Mouse (Mus musculus) T-helper 2 cell (primary cell): Measurements from ENCODE around the gene Stk39.

Experiments
- in situ Hi-C: fragments of 300-600 bp; cut with MboI, MseI; formaldehyde crosslinking; loops from one replicate; pipeline ENCODE4 v1.15.1; 2025; ENCODE audit warnings: high pct_unique_total_duplicates

The Stk39 gene

DNA sequence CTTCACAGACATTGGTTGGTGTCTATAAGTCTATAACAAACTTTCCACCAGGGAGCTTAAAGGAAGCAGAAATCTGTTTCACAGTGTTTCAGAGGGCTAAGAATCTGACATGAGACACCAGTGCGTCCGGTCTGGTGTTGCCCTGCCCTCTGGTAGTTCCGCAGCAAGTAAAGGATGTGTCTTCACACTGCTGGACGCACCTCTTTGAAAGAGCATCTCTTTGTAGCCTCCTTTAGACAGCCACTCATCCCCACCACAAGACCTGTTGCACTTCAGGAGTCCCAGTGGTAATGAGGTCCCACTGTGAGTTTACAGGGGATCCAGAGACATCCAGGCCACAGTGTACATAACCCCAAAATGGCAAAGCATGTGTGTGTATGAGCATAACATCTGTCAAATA, 88.1 kb downstream of the Stk39 start:
- in situ Hi-C loops, result no loop called here

DNA sequence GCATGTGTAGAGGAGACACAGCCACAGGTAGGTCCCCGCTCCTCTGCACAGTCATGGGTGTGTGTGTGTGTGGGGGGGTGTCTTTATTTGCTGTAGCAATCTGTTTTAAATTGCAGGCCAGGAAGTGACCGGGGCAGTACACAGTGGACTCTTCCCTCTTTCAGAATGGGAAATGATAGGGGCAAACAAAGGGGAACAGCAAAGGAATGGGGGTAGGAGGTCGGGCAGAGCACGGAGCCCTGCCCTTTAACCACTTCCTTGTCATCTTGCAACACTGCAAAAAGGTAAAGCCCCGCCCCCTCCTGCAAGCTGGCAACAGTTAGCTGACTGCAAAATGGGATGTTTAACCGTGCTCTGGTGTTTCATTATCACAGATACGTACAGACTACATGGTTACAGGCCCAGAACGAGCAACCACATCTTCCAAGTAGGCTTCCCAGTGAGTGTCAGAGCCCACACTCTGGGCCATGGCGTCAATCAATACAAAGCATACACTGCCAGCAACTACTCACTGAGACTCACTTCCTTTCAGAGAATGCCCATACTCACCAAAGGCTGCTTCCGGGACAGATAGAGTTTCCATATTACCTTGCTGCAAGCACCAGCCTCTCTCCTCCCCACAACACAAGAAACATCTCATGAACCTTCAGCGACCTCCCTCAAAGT, 89.5 kb downstream of the Stk39 start:
- in situ Hi-C loops, result no loop called here

DNA sequence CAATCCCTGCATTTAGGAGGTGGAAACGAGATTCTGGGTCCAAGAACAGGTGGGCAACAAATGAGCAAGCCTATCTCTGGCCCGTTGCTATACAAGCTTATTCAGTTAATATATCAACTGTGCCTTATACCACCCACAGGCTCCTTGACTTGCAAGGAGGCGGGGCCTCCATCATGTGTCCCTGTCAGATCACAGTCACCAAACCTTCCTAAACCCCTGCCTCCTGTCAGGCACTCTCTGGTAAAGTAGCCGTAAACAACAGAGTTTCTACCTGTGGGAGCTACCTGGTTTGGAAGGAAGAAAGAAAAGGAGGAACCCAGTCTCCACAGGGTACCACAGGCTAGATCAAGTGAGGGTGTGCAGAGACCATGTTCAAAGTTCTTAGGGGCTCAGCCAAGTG, 90.2 kb downstream of the Stk39 start:
- in situ Hi-C loops, result no loop called here

DNA sequence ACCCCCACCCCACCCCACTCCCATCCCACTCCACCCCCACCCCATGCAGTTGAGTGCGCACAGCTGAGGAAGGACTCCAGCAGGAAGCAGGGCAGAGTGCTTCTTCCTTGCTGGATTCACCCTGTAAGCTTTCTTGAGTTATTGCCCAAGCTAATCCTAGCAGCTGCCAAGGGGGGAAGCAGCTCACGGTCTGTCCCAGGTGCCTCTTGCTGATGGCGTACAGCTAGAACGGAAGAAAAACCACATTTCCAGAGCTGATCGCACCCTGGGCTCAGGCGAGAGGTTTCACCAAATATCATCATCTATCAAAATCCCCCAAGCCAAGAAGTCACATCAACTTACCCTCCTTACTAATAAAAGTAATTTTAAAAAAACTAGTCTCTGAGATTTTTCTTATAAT, 90.9 kb downstream of the Stk39 start:
- in situ Hi-C loops, result no loop called here

DNA sequence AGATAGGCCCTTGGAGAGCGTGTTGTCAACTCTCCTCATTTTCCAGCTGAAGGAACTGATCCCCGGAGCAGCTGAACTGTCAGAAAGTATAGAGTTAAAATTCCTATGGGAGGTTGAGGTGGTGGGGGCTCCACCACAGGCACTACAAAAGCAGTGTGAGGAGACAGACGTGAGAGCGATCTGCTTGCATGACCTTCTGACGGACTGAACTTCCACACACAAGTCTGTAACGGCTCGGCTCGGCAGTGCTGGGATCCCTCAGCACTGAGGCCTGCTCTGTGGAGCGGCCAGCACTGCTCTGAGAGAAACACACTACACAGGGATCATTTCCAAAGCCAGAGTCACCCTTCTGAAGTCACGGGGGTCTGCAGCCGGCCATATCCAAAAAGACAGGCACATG, 92.4 kb downstream of the Stk39 start:
- in situ Hi-C loops, result no loop called here

DNA sequence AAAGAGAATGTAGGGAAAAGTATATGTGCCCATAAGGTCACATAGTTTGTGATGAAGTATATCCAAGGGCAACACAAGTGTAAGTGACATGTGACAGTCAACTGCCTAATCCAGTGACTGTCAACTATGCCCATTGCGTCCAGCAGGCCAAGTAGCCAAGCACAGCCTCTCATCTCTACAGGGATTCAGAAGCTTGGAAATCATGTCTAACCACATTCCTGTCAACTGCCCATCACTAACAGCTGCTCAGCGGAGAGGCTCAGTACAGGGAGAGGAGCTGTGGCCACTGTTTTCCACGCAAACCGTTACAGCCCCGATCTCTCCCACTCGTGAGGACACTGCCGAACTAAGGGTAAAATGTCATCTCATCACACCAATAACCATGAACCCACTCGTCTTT, 93.7 kb downstream of the Stk39 start:
- in situ Hi-C loops, result no loop called here

DNA sequence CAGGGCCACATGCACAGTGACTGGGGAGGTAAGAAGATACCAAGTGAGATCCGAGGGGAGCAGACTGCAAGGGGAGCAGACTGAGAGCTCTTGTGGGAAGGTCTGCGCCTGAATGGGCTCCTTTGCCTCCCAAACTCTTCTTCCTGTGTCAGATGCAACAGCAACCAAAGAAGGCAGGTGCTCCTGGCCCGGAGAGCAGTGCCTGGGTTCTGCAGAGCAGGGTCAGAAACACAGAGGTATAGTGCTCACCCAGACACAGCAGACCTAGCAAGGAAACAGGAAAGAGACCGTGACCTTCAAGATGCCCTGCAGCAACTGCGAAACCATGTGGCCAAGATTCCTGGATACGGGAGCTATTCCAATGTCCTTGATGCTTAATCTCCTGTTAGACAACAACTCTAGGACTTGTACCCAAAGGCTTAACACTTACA, 94.8 kb downstream of the Stk39 start:
- in situ Hi-C loops, result no loop called here

DNA sequence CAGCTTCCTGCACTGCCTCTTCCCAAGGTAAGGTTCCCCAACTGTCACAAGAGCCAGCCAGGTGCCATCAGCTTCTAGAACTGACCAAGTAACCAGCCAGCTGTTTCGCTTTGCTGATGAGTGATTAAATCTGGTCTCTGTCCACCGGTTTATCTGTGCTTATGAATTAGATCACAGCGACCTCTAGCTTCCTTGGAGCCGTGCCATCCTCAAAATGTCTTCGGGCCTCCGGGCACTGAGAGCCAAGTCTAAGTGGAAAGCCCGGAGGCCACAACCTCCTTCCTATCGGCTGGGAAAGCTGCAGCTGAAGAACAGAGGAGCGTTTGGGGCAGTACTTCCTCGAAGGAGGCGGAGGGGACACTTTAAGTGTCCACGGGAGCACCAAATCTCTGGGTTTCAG, 95.4 kb downstream of the Stk39 start:
- in situ Hi-C loops, result no loop called here

DNA sequence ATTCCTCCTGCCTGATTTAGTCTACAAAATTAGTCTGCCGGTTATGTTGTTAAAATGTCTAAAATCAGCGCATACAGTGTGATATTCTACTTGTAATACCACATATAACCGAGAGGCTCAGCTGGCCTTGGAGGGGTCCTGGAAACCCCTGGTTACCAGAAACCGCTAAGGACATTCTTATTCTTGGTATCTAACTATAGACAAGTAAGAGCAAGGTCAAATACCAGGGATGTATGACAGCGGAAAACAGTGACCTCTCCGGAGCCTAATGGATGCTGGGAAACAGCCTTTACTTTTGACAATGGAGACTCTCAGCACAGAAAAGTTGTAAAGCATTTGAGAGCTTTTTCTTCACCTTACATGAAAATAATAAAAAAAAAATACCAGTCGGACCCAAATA, 97.9 kb downstream of the Stk39 start:
- in situ Hi-C loops, result no loop called here

DNA sequence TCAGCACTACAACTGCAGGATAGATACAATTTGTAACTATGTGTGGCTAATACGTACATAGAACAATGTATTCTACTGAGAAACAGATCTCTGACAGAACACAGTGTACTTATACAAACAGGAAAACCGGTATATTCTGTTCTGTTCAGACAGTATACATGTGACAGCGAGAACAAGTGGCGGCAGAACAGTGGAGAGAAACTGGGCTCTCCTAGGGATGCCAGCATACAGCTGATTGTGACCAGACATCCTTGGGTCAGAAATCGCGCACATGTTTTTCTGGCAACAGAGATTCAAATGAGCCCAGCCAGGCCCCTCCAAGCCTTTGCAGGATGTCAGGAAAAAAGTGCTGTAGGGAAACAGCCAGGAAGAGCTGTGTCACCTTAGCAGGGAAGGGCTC, 100.2 kb downstream of the Stk39 start:
- in situ Hi-C loops, result no loop called here

DNA sequence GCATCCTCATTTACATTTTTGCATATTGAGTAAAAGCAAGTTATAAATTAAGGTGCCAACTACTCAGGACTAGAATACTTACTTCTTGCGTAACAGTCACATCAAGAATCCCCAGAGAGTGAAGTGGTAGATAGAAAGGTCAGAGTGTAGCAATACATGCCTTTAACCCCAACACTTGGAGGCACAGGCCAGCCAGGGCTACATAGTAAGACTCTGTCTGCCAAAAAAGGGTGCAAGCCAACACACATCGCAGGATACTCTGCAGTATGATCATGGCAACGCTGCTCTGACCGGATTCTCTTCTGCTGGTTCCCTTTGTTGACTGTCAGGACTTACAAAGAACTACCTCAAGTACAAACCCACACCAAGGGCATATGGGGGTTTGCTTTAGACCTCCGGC, 101.7 kb downstream of the Stk39 start:
- in situ Hi-C loops, result no loop called here

DNA sequence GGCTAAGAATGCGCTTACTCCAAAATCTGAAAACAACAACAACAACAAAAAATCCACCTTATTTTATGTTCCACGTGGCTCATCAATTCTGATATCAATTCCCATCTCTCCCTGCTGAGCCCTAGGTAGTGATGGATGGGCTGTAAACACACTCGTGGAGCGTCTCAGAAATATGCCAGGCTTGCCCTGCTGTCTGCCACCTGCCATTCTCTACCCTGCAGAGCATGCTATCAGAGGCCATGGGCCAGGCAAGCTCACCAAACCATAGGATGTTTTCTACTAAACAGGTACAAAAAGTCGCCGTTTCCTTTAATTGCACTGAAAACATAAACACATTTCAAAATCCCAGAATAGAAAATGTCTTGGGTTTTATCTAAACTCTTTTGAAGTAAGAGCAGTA, 103.0 kb downstream of the Stk39 start:
- in situ Hi-C loops, result loop anchor here (10.0 kb wide), 1 partner anchor 714 kb away; no protein-coding TSS in a partner anchor

DNA sequence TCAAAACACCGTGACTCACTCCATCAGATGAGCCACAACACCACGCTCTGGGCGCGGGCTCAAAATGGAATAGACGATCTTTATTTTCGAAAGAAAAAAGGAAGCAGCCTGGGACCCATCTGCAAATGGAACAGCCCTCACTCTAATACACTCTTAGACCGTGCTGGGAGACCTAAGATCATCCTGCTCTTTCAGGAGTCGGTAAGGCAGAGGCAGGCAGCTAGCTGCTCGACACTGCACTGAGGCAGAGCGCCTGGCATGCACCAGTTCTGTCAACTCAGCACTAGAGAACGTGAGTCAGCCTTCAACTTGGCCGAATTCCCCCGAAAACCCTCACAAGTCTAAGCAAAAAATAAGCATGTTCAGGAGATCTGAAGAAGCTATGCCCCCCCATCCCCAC, 104.1 kb downstream of the Stk39 start:
- in situ Hi-C loops, result loop anchor here (10.0 kb wide), 1 partner anchor 713 kb away; no protein-coding TSS in a partner anchor

DNA sequence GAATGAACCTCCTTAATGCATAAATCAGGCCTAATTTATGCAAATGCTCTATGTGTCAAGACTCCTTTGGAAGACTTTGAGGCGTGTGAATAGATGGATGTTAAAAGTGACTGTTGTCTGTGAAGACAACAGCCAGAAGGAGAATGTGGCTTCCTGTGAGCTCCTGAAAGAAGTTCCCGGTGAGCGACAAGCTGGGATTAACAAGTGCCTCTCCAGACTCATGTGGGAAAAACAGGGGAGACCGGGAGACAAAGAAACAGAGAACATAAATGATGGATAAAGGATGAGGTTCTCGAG, 105.2 kb downstream of the Stk39 start:
- in situ Hi-C loops, result loop anchor here (10.0 kb wide), 1 partner anchor 712 kb away; no protein-coding TSS in a partner anchor

DNA sequence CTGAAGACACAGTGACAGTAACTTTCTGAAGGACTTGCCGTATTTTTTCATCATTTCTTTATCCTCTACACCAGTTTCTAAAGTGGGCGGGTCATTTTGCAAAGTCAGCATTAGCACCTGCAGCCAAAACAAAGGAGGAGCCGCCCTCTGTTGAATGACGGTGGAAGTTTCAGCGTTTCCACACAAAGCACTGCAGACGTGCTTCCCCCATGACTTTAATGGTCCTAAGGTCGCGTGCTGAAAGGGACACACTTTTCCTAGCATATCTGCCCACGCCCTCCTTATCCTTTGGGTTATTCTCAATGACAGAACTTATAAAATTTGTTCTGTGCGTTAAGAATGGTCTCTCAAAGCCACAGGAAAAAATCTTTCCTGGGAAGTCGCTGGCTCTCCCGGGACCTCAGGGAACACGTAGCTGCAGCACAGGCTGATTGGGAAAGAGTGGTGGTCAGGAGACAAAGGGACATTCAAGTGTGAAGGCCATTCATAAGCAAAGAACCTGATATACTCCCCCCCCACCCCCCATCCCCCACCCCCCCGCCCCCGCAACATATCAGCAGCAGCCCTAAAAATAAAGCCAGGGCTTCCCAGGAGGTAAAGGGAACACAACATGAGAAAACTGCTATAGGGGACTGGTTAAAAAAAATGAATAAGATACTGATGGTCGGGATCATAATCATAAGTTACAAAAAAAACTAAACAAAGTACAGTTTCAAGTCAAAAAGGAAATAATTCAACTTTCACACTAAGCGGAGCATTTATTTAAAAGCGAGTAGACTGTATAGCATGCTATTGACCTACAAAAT, 105.8 kb downstream of the Stk39 start:
- in situ Hi-C loops, result loop anchor here (10.0 kb wide), 1 partner anchor 711 kb away; no protein-coding TSS in a partner anchor

DNA sequence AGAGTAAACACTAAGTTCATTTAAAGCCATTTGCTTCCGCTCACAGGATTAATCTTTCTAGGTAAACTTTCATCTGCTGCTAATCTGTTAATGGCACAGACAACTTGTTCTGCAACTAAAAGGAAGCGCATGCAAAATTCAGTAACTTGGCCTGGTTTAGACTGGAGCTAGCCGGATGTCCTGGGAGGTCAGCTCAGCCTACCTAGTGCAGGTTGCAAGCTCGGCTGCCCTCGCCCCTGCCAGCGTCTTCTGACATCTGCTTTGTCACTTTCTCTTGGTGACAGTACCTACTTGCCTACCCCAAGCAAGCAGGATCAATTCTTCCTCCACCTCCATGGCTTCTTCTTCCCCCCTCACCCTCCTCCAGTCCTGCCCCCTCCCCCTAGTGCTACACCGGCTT, 106.6 kb downstream of the Stk39 start:
- in situ Hi-C loops, result loop anchor here (10.0 kb wide), 1 partner anchor 711 kb away; no protein-coding TSS in a partner anchor

DNA sequence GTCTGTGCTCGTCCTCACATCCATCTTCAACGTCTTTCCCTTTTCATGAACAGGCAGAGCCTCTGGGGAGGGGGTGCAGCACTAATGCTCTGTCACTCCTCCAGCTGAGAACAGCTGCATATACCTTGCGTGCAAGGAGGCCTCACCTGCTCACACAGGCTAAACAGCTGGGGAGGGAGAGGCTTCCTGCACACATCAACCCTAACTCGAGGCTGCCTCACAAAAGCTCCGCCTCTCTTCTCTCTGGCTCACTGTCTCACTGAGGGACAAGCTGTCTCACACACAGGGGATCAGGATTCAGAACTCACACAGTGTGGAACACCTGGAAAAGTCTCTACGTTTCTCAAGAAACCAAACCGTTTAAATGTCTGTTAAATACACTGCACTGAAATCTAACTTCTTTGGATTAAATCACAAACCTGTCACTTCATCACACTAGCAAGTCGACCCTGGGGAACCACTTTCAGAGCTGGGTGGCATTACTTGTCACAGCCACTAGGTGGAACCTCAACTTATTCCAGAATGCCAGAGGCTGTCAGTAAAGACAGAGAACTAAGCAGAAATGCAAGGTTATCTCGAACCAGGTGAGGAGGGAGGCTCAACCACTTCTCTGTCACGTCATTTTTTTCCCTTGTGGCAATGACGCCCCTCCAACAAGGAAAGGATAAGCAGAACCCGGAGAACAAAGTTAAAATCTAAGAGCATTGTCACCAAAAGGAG, 107.7 kb downstream of the Stk39 start:
- in situ Hi-C loops, result loop anchor here (5.0 to 10.0 kb wide), 2 partner anchors 113 to 710 kb away; no protein-coding TSS in a partner anchor

DNA sequence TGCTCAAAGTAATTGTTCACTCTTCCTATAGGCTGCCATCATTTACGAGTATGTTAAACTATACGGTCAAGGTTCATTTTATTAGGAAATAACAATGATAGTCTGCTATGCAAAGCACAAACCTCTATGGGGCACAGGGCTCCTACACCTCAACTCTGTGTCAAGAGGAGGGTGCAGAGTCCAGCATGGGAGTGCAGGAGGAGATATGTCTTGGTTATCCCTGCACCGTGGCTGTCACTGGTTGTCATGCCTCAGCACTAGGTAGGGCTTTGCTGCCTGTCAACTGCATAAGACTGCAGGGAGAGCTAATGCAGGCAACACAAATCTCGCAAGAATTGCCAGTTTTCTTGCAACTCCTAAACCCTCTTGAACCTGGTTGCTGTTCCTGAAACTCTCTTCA, 108.9 kb downstream of the Stk39 start:
- in situ Hi-C loops, result loop anchor here (5.0 to 10.0 kb wide), 2 partner anchors 114 to 708 kb away; no protein-coding TSS in a partner anchor

DNA sequence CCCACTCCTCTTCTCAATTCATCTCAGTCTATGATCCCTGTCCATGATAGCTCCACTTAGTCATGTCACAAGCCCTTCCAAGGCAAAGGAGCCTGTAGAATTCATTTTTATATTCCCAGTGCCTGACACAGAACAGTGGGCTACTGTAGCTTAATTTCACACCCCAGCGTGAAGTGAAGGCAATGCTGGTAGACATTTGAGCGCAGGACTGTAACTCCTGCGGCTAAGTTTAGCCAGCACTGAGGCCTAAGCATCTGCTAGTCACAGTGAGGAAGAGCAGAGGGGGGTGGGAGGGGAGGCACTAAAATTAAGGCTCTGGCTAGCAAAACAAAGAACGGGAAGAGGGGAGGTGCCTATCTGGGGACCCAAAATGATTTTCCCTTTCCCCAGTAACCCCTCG, 110.4 kb downstream of the Stk39 start:
- in situ Hi-C loops, result loop anchor here (5.0 to 10.0 kb wide), 2 partner anchors 116 to 707 kb away; no protein-coding TSS in a partner anchor

DNA sequence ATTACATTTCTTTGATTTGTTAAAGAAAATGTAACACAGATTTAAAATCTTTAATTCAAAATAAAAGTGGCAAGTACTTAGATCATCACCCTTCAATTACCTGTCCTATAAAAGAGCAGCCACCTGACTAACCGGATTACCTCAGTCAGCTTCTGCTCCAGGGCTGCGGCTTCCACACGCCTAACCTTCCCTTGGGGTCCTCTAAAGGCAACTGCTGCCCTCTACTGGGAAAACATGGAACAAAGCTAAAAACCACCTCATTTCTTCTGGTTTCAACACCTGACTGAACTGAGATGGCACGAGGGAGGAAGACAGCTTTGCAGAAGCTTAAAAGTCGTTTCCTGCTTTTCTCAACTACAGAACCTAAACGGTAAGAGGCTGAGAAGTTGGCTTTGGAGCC, 121.4 kb downstream of the Stk39 start:
- in situ Hi-C loops, result no loop called here

DNA sequence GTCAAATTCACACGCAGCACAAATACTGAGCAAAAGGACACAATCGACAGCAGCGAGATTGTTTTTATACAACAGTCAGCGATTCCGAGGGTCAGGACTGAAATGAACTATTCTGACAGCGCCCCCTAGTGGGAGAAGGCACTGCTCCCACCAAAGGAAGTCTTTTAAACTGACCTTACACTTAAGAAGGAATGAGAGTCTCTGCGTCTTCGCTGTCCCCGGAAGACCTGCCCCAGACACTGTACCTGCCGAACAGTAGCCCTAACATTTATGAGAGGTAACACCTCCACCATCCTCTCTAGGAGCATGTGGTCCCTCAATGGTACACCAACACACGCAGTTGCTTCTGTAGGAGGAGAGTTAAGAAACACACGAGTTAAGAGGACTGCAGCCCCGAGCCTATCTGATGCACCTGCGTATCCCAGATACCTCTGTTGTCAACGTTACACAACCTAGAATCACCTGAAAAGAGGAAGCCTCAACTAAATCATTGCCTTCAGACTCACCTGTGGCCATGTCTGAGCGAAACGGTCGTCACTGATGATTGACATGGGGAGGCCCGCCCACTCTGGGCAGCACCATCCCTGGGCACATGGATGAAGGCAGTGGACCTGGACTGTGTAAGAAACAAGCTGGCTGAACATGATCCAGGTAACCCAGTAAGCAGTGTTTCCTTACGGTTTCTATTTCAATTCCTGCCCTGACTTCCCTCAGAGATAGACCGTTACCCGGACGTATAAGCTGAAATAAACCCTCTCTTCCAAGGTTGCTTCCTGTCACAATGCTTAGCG, 122.3 kb downstream of the Stk39 start:
- in situ Hi-C loops, result no loop called here
